Mouse (Mus musculus) lung, postnatal 0 days (tissue): ENCODE data around the gene Fam71d.

Experiments used
- CTCF ChIP-seq: IDR thresholded peaks from 2 replicates; pipeline ENCODE4 v1.5.1; 2016; ENCODE audit warnings: antibody characterized with exemption, mild to moderate bottlenecking
- EP300 ChIP-seq: IDR thresholded peaks from 2 replicates; pipeline ENCODE4 v1.6.1; 2016; ENCODE audit warnings: antibody characterized with exemption, mild to moderate bottlenecking, control low read depth

- TF ChIP-seq CTCF, result no peak
- TF ChIP-seq EP300, result no peak
These were observed 26.4 kb downstream of the Fam71d start for GRCm38 (mm10) chr12:78717783-78718182.
